In the genomic region with DNA sequence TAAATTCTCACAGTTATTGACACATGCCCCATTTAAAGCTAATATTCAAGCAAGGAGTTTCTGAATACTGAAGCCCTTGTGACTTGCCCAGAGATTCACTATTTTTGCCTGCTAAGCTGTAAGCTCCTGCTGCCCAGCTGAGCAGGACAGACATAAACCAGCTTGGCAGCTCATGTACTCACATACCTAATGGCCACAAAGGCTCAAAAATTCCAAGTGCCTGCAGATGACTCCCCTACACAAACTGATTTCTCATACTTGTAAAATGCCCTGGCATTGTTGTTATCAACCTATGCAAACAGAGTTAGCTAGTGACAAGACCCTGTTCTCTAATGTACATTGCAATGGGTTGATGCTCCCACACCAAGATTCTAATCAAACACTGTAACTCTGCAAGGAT, we compare ENCODE assay signal across 14 mouse cellular contexts.
"Had no signal": no experiment of that assay in that cellular context is flagged by ENCODE, and none has a peak within 500 bp of the region (broad histone marks: within the 10 kb centered on the region; RNA-seq: fewer than 3 reads in every experiment).

No protein-coding gene starts in this region.

- DNase-seq: gastrocnemius, postnatal 14 days; gastrocnemius, postnatal 36 days; heart, adult 11 months; heart, adult 2 months; heart, postnatal 14 days; heart, postnatal 36 days; kidney, adult 11 months; kidney, adult 2 months; kidney, postnatal 10 days; kidney, postnatal 25 days; kidney, postnatal 4 days; layer of hippocampus, adult 9-11 months; layer of hippocampus, postnatal 36 days; left cerebral cortex, postnatal 4 days had no signal
